Mouse (Mus musculus): Measurements from ENCODE around the gene Pard3.

- no peak for TF ChIP-seq CTCF (IDR thresholded peaks at IDR 0.05; ENCODE audit: low read depth)
- no peak for TF ChIP-seq EP300 (optimal IDR thresholded peaks at IDR 0.05)
These were observed 44.2 kb downstream of the Pard3 start for GRCm38 (mm10) chr8:127107928-127108327.

Data from stomach, postnatal 0 days (tissue).